Mouse (Mus musculus) liver, embryonic 15.5 days (tissue): ENCODE measurements around the gene Tmem80. TPM values are rescaled to one million over a fixed set of nuclear protein-coding genes. Genes with fewer than 3 reads are reported as not detected.

Experiments used
- ATAC-seq: fragments of 200-750 bp; cut with Nextera tagmentation; 2 replicates; pipeline ENCODE4 v1.8.0; 2017; ENCODE audit warnings: moderate number of reproducible peaks, mild to moderate bottlenecking, moderate library complexity; ENCODE audit not compliant: insufficient read depth
- H3K27ac ChIP-seq: fragments of 300-500 bp; sonication (generic); replicated peaks from 2 replicates; pipeline ENCODE4 v1.5.1; 2015; ENCODE audit warnings: mild to moderate bottlenecking, inconsistent platforms
- H3K27me3 ChIP-seq: fragments of 300-500 bp; sonication (generic); 2 replicates; pipeline ENCODE4 v1.6.1; 2015; ENCODE audit warnings: mild to moderate bottlenecking, inconsistent platforms
- H3K36me3 ChIP-seq: fragments of 300-500 bp; sonication (generic); replicated peaks from 2 replicates; pipeline ENCODE4 v1.6.1; 2015; ENCODE audit warnings: moderate library complexity, mild to moderate bottlenecking, inconsistent platforms
- H3K4me1 ChIP-seq: fragments of 300-500 bp; sonication (generic); replicated peaks from 2 replicates; pipeline ENCODE4 v1.6.1; 2015; ENCODE audit warnings: inconsistent platforms
- H3K4me2 ChIP-seq: fragments of 300-500 bp; sonication (generic); 2 replicates; pipeline ENCODE4 v1.6.1; 2015; ENCODE audit warnings: moderate library complexity, mild to moderate bottlenecking, inconsistent platforms
- H3K4me3 ChIP-seq: fragments of 300-500 bp; sonication (generic); replicated peaks from 2 replicates; pipeline ENCODE4 v1.5.1; 2015; ENCODE audit warnings: mild to moderate bottlenecking, inconsistent platforms
- H3K9ac ChIP-seq: fragments of 300-500 bp; sonication (generic); 2 replicates; pipeline ENCODE4 v1.6.1; 2015; ENCODE audit warnings: moderate library complexity, mild to moderate bottlenecking, inconsistent platforms
- H3K9me3 ChIP-seq: fragments of 300-500 bp; sonication (generic); replicated peaks from 2 replicates; pipeline ENCODE4 v1.6.1; 2016; ENCODE audit warnings: inconsistent platforms
- WGBS: fragments of 180-500 bp; shearing (Covaris S2); methylation state at CpG from one replicate; pipeline ENCODE4 v1.1.7; 2015; ENCODE audit warnings: mixed read lengths; ENCODE audit not compliant: insufficient replicate concordance; 5-methylcytosine and 5-hydroxymethylcytosine counted together
- polyA plus RNA-seq: library from polyadenylated mRNA; unstranded; fragments of >200 nt; fragmentation: Nextera tagmentation; extraction: Ambion mirVana; gene quantifications from 2 replicates; pipeline ENCODE4 v1.2.1, GENCODE M21; 2015

Tmem80 gene
- polyA plus RNA-seq, 1 experiment from 2014 or later = 15.8 TPM

GRCm38 (mm10) chr7:141340023-141340422 lies 12.5 kb downstream of the Tmem80 start:
- 70% methylated on average over 7 of the region's 7 CpGs for WGBS

GRCm38 (mm10) chr7:141340476-141340875 lies 12.9 kb downstream of the Tmem80 start:
- Histone ChIP-seq H3K9me3 (no peaks in the 10 kb centered on the region), H3K4me1 (peaks cover 40% of the 10 kb centered on the region), H3K9ac (0 out of 2 replicates have a peak overlapping the region, but pooled peaks have one; percentile 9), H3K27ac (peak overlapping the region; percentile 81), H3K36me3 (no peaks in the 10 kb centered on the region), H3K4me2 (peak overlapping the region; percentile 74), H3K4me3 (no peak overlapping the region), H3K27me3 (peaks cover 14% of the 10 kb centered on the region; the same call in 1 of the 2 replicates)
- 67% methylated on average over 6 of the region's 6 CpGs for WGBS
- peak; percentile 65 for ATAC-seq

More at GRCm38 (mm10) chr7:141340023-141340422, 12.5 kb downstream of the Tmem80 start:
- H3K4me1 ChIP-seq = peaks cover 40% of the 10 kb centered on the region
- H3K9ac ChIP-seq = 0 out of 2 replicates have a peak overlapping the region, but pooled peaks have one; percentile 9
- peaks cover 14% of the 10 kb centered on the region; the same call in 1 of the 2 replicates for H3K27me3 ChIP-seq
- no peaks in the 10 kb centered on the region for H3K9me3 ChIP-seq
- H3K36me3 ChIP-seq = no peaks in the 10 kb centered on the region
- peak overlapping the region; percentile 47 for H3K4me3 ChIP-seq
- no peak for ATAC-seq
- peak overlapping the region; percentile 81 for H3K27ac ChIP-seq
- H3K4me2 ChIP-seq = peak overlapping the region; percentile 74

- WGBS = 73% methylated on average over 10 of the region's 10 CpGs
- no peaks in the 10 kb centered on the region for H3K36me3 ChIP-seq
- H3K4me1 ChIP-seq = peaks cover 40% of the 10 kb centered on the region
- no peak overlapping the region for H3K4me2 ChIP-seq
- H3K9ac ChIP-seq = no peak overlapping the region; the same call in 1 of the 2 replicates
- no peak overlapping the region for H3K4me3 ChIP-seq
- peaks cover 14% of the 10 kb centered on the region; the same call in 1 of the 2 replicates for H3K27me3 ChIP-seq
- peak overlapping the region; percentile 81; the same call in 1 of the 2 replicates for H3K27ac ChIP-seq
- no peaks in the 10 kb centered on the region for H3K9me3 ChIP-seq
- no peak for ATAC-seq
These were observed 14.2 kb downstream of the Tmem80 start for GRCm38 (mm10) chr7:141341689-141342226.

- no peaks in the 10 kb centered on the region for H3K36me3 ChIP-seq
- no peak overlapping the region for H3K4me3 ChIP-seq
- peaks cover 27% of the 10 kb centered on the region for H3K4me1 ChIP-seq
- H3K9ac ChIP-seq = no peak overlapping the region
- no peak overlapping the region for H3K4me2 ChIP-seq
- no peak for ATAC-seq
- no peak overlapping the region for H3K27ac ChIP-seq
- WGBS = 42% methylated on average over 2 of the region's 2 CpGs
- no peaks in the 10 kb centered on the region for H3K9me3 ChIP-seq
- H3K27me3 ChIP-seq = peaks cover 14% of the 10 kb centered on the region; the same call in 1 of the 2 replicates
These were observed 15.7 kb downstream of the Tmem80 start for GRCm38 (mm10) chr7:141343230-141343629.

GRCm38 (mm10) chr7:141343696-141344095 lies 16.2 kb downstream of the Tmem80 start:
- H3K9ac ChIP-seq = no peak overlapping the region
- H3K4me3 ChIP-seq = no peak overlapping the region
- no peak overlapping the region for H3K4me2 ChIP-seq
- ATAC-seq = no peak
- no peaks in the 10 kb centered on the region for H3K9me3 ChIP-seq
- no peaks in the 10 kb centered on the region for H3K36me3 ChIP-seq
- H3K27ac ChIP-seq = no peak overlapping the region
- WGBS = 55% methylated on average over 7 of the region's 7 CpGs
- H3K4me1 ChIP-seq = peaks cover 23% of the 10 kb centered on the region
- H3K27me3 ChIP-seq = peaks cover 14% of the 10 kb centered on the region; the same call in 1 of the 2 replicates

DNA sequence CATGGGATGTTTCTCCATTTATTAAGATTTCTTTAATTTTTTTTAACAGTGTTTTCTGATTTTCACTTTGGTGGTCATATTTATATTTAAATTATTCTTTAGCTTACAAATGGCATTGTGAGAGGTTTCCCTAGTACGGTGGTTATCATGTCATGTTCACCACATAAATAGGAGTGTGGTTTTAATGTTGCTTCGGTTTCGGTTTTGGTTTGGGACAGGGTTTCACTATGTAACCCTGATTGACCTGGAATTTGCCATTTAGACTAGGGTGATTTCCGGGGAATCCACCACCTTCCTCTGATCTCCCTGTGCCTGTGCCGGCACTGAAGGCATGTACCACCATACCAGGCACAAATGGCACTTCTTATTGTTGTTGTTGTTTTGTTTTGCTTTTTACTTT lies 17.2 kb downstream of the Tmem80 start:
- no peak for ATAC-seq
- H3K4me3 ChIP-seq = no peak overlapping the region
- 68% methylated on average over 5 of the region's 5 CpGs for WGBS
- no peak overlapping the region for H3K27ac ChIP-seq
- H3K27me3 ChIP-seq = peaks cover 4% of the 10 kb centered on the region; the same call in 1 of the 2 replicates
- H3K36me3 ChIP-seq = no peaks in the 10 kb centered on the region
- H3K9me3 ChIP-seq = no peaks in the 10 kb centered on the region
- H3K9ac ChIP-seq = no peak overlapping the region
- H3K4me1 ChIP-seq = 0 out of 2 replicates have a peak, but pooled peaks cover 13% of the 10 kb centered on the region
- H3K4me2 ChIP-seq = no peak overlapping the region

- Histone ChIP-seq H3K4me1 (peaks cover 4% of the 10 kb centered on the region; the same call in 1 of the 2 replicates), H3K4me3 (no peak overlapping the region), H3K9ac (no peak overlapping the region), H3K36me3 (0 out of 2 replicates have a peak, but pooled peaks cover under 1% of the 10 kb centered on the region), H3K27me3 (peaks cover 10% of the 10 kb centered on the region), H3K9me3 (no peaks in the 10 kb centered on the region), H3K4me2 (no peak overlapping the region), H3K27ac (no peak overlapping the region)
- WGBS = 57% methylated on average over 6 of the region's 6 CpGs
- ATAC-seq = no peak
These were observed 23.5 kb downstream of the Tmem80 start for GRCm38 (mm10) chr7:141351061-141351460.

DNA sequence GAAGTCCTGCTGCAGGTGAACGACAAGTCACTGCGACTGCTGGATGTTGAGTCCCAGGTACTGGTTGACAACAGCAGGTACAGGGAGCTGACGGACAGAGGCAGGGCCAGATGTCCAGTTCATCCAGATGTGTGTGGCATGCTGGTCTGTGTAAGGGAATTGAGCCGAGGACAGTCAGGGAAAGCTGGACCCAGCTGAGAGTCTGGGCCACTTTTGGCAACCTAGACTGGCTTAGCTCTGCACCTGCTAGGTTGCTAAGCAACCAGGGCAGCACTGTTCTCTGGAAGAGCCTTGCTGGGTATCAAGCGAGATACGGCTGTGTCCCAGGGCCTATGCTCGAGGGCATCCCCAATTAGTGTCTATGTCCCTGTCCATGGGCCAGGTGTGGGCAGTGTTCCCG lies 27.5 kb downstream of the Tmem80 start:
- Histone ChIP-seq H3K4me3 (no peak overlapping the region), H3K9ac (no peak overlapping the region), H3K27me3 (peaks cover 29% of the 10 kb centered on the region), H3K36me3 (0 out of 2 replicates have a peak, but pooled peaks cover 5% of the 10 kb centered on the region), H3K4me2 (no peak overlapping the region), H3K27ac (no peak overlapping the region), H3K4me1 (peaks cover 4% of the 10 kb centered on the region; the same call in 1 of the 2 replicates), H3K9me3 (no peaks in the 10 kb centered on the region)
- WGBS = 67% methylated on average over 8 of the region's 8 CpGs
- no peak for ATAC-seq

DNA sequence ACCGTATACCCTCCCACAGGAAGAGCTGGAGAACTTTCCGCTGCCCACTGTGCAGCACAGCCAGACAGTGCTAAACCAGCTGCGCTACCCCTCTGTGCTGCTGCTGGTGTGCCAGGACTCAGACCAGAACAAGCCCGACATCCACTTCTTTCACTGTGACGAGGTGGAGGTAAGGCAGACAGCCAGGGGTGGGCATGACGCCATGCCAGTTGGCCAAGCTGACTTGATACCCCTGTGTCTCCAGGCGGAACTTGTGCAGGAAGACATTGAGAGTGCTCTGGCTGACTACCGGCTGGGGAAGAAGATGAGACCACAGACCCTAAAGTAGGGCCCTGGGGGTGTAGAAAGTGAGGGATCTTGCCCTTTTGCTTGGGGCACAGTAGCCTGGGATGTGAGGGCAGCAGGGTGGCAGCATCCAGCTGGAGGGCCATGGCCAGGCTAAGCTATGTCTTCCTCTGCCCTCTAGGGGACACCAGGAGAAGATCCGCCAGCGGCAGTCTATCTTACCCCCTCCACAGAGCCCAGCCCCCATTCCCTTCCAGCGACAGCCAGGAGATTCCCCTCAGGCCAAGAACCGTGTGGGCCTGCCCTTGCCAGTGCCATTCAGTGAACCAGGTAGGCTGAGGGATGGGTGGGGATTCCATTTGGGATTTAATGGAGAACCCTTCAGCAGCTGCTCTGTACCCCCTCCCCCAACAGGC lies 28.2 kb downstream of the Tmem80 start:
- Histone ChIP-seq H3K27me3 (peaks cover 35% of the 10 kb centered on the region), H3K36me3 (0 out of 2 replicates have a peak, but pooled peaks cover 5% of the 10 kb centered on the region), H3K4me3 (no peak overlapping the region), H3K9me3 (no peaks in the 10 kb centered on the region), H3K4me1 (peaks cover 2% of the 10 kb centered on the region; the same call in 1 of the 2 replicates), H3K27ac (no peak overlapping the region), H3K4me2 (no peak overlapping the region), H3K9ac (no peak overlapping the region)
- 52% methylated on average over 12 of the region's 12 CpGs for WGBS
- ATAC-seq = no peak

- H3K9me3 ChIP-seq = no peaks in the 10 kb centered on the region
- no peak overlapping the region for H3K9ac ChIP-seq
- H3K27me3 ChIP-seq = peaks cover 45% of the 10 kb centered on the region
- 0 out of 2 replicates have a peak, but pooled peaks cover 5% of the 10 kb centered on the region for H3K36me3 ChIP-seq
- H3K4me3 ChIP-seq = no peak overlapping the region
- H3K4me1 ChIP-seq = 0 out of 2 replicates have a peak, but pooled peaks cover 6% of the 10 kb centered on the region
- H3K4me2 ChIP-seq = no peak overlapping the region
- no peak for ATAC-seq
- H3K27ac ChIP-seq = no peak overlapping the region
- 45% methylated on average over 14 of the region's 14 CpGs for WGBS
These were observed 29.4 kb downstream of the Tmem80 start for GRCm38 (mm10) chr7:141356971-141357370.

- Histone ChIP-seq H3K9ac (no peak overlapping the region), H3K4me2 (no peak overlapping the region), H3K27me3 (peaks cover 36% of the 10 kb centered on the region), H3K27ac (no peak overlapping the region), H3K9me3 (no peaks in the 10 kb centered on the region), H3K4me1 (peaks cover 39% of the 10 kb centered on the region), H3K4me3 (no peak overlapping the region), H3K36me3 (no peaks in the 10 kb centered on the region)
- 32% methylated on average over 24 of the region's 24 CpGs for WGBS
- no peak for ATAC-seq
These were observed 34.0 kb downstream of the Tmem80 start for GRCm38 (mm10) chr7:141361510-141361909.
